Mouse (Mus musculus) heart, embryonic 14.5 days (tissue): ENCODE data around the gene Slc4a8. TPM values are rescaled to one million over a fixed set of nuclear protein-coding genes. Genes with fewer than 3 reads are reported as not detected.
A peak's percentile ranks its signal among the peaks of the same experiment; 100 is the strongest.

Experiments
- ATAC-seq: fragments of 200-750 bp; cut with Nextera tagmentation; 2 replicates; pipeline ENCODE4 v1.8.0; 2017; ENCODE audit warnings: low read depth, moderate TSS enrichment; ENCODE audit not compliant: insufficient number of reproducible peaks, insufficient read depth, low FRiP score
- H3K27ac ChIP-seq, 2 experiments: fragments of 200-500 bp in 1 of 2; fragments of 300-500 bp in 1 of 2; sonication (generic) in 1 of 2; replicated peaks in 1 of 2; 2 replicates each; pipeline ENCODE4 v1.5.1; 2012 to 2014; ENCODE audit warnings: low read depth in 2 of 2, low read length in 2 of 2, control low read depth in 1 of 2, mild to moderate bottlenecking in 1 of 2, mixed read lengths in 1 of 2; ENCODE audit not compliant: control insufficient read depth in 1 of 2, insufficient read depth in 1 of 2
- H3K27me3 ChIP-seq: fragments of 300-500 bp; sonication (generic); 2 replicates; pipeline ENCODE4 v1.6.1; 2014; ENCODE audit warnings: mild to moderate bottlenecking, low read length, control low read depth; ENCODE audit not compliant: control insufficient read depth, insufficient read depth
- H3K36me3 ChIP-seq: fragments of 300-500 bp; sonication (generic); 2 replicates; pipeline ENCODE4 v1.6.1; 2014; ENCODE audit warnings: mild to moderate bottlenecking, control low read depth, low read length, mixed read lengths; ENCODE audit not compliant: control insufficient read depth, insufficient read depth
- H3K4me1 ChIP-seq, 2 experiments: fragments of 200-500 bp in 1 of 2; fragments of 300-500 bp in 1 of 2; sonication (generic) in 1 of 2; 2 replicates each; pipeline ENCODE4 v1.6.1; 2012 to 2014; ENCODE audit warnings: low read length in 2 of 2, control low read depth in 1 of 2, mixed read lengths in 1 of 2; ENCODE audit not compliant: control insufficient read depth in 2 of 2, insufficient read depth in 2 of 2
- H3K4me2 ChIP-seq: fragments of 300-500 bp; sonication (generic); 2 replicates; pipeline ENCODE4 v1.6.1; 2014; ENCODE audit warnings: mild to moderate bottlenecking, low read length
- H3K4me3 ChIP-seq, 2 experiments: fragments of 200-500 bp in 1 of 2; fragments of 300-500 bp in 1 of 2; sonication (generic) in 1 of 2; 2 replicates each; pipeline ENCODE4 v1.5.1; 2012 to 2014; ENCODE audit warnings: low read length in 2 of 2, mild to moderate bottlenecking in 2 of 2, control low read depth in 1 of 2, low read depth in 1 of 2, moderate library complexity in 1 of 2; ENCODE audit not compliant: control insufficient read depth in 1 of 2, insufficient read depth in 1 of 2
- H3K9ac ChIP-seq: fragments of 300-500 bp; sonication (generic); 2 replicates; pipeline ENCODE4 v1.6.1; 2014; ENCODE audit warnings: mild to moderate bottlenecking, low read length
- H3K9me3 ChIP-seq: fragments of 300-500 bp; sonication (generic); 2 replicates; pipeline ENCODE4 v1.6.1; 2016; ENCODE audit warnings: low read length, control low read depth; ENCODE audit not compliant: control insufficient read depth
- WGBS: fragments of 180-500 bp; shearing (Covaris S2); extraction: QIAGEN DNeasy Blood & Tissue Kit; methylation state at CpG from one replicate; pipeline ENCODE4 v1.1.7; 2014; 5-methylcytosine and 5-hydroxymethylcytosine counted together
- polyA plus RNA-seq: library from polyadenylated mRNA; unstranded; fragments of >200 nt; fragmentation: Nextera tagmentation; extraction: Ambion mirVana; gene quantifications from 2 replicates; pipeline ENCODE4 v1.2.1, GENCODE M21; 2014

The Slc4a8 gene
- polyA plus RNA-seq, 1 experiment from 2014 or later = 0.76 TPM

DNA sequence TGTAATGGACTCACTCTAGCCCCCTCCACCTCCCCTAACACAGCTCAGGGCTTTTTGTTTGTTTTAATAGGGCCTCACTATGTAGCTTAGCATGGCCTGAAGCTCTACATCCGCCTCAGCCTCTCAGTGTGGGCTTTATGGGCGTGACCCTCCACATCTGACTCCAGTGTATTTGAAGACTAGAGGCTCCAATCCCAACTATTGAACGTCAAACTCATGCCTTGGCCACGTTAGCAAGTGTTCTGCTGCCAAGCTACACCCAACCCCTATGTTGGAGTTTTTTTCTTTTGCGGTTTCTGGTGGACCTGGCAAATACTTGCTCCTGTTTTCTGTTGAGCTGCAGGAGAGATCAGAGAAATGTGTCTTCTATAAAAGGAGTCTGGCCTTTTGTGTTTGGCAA, 8.5 kb upstream of the Slc4a8 start:
- Histone ChIP-seq H3K4me3 (no peak overlapping the region), H3K27ac (no peak overlapping the region), H3K4me1 (peaks cover 5% of the 10 kb centered on the region in 2 experiments; a peak in 2 of 4 replicates), H3K27me3 (peaks cover 19% of the 10 kb centered on the region), H3K36me3 (no peaks in the 10 kb centered on the region), H3K9me3 (no peaks in the 10 kb centered on the region), H3K9ac (no peak overlapping the region), H3K4me2 (no peak overlapping the region)
- ATAC-seq = no peak
- 68% methylated on average over 5 of the region's 5 CpGs for WGBS

GRCm38 (mm10) chr15:100754041-100754440, 7.5 kb upstream of the Slc4a8 start:
- peaks cover 5% of the 10 kb centered on the region in 2 experiments; a peak in 2 of 4 replicates for H3K4me1 ChIP-seq

DNA sequence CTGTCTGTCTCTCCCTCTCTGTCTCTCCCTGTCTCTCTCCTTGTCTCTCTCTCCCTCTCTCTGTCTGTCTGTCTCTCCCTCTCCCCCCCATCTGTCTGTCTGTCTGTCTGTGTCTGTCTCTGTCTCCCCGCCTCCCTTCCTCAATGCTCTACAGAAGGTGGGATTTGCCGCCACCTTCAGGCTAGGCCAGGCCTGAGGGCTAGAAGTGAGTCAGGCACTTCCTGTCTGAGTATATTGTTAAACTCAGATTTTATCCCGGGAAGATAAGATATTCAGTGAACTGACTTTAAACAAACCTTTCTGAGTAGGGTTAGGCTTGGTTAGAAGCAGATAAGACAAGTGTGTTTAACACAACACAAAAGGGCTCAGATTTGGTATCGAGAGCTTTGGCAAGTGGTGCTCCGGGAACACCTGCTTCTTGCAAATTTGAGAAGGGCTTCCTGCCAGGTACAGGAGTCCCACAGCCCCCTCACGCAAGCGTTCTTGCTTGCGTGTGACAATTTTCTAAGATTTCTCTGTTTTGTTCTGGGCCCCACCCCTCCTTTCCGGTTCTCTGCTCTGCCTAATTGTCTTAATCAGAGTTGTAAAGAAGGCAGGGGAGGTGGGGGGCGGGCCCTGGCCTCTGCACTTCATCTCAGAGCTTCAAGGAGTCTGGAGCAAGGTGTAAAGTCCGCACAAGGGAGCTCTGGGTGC, 6.6 kb upstream of the Slc4a8 start:
- Histone ChIP-seq H3K4me2 (peak overlapping the region; percentile 52), H3K9ac (no peak overlapping the region), H3K27me3 (peaks cover 19% of the 10 kb centered on the region), H3K27ac (no peak overlapping the region), H3K4me1 (peaks cover 5% of the 10 kb centered on the region in 2 experiments; a peak in 2 of 4 replicates), H3K9me3 (no peaks in the 10 kb centered on the region), H3K4me3 (0 out of 4 replicates have a peak overlapping the region, but pooled peaks of 1 of the 2 experiments have one; percentile 6), H3K36me3 (no peaks in the 10 kb centered on the region)
- 9% methylated on average over 11 of the region's 11 CpGs for WGBS
- no peak for ATAC-seq

More at GRCm38 (mm10) chr15:100754041-100754440, 7.5 kb upstream of the Slc4a8 start:
- H3K9me3 ChIP-seq = no peaks in the 10 kb centered on the region
- no peaks in the 10 kb centered on the region for H3K36me3 ChIP-seq
- ATAC-seq = no peak
- H3K9ac ChIP-seq = no peak overlapping the region
- WGBS = 50% methylated on average over 7 of the region's 7 CpGs
- H3K27me3 ChIP-seq = peaks cover 19% of the 10 kb centered on the region
- H3K27ac ChIP-seq = no peak overlapping the region
- no peak overlapping the region for H3K4me3 ChIP-seq
- H3K4me2 ChIP-seq = no peak overlapping the region

GRCm38 (mm10) chr15:100755498-100755859, 6.1 kb upstream of the Slc4a8 start:
- Histone ChIP-seq H3K36me3 (no peaks in the 10 kb centered on the region), H3K4me1 (peaks cover 5% of the 10 kb centered on the region in 2 experiments; a peak in 2 of 4 replicates), H3K4me3 (0 out of 4 replicates have a peak overlapping the region, but pooled peaks of 1 of the 2 experiments have one; percentile 6), H3K27me3 (peaks cover 19% of the 10 kb centered on the region), H3K9me3 (no peaks in the 10 kb centered on the region), H3K27ac (no peak overlapping the region), H3K9ac (no peak overlapping the region), H3K4me2 (peak overlapping the region; percentile 52; the same call in 1 of the 2 replicates)
- 52% methylated on average over 5 of the region's 8 CpGs for WGBS
- ATAC-seq = no peak

DNA sequence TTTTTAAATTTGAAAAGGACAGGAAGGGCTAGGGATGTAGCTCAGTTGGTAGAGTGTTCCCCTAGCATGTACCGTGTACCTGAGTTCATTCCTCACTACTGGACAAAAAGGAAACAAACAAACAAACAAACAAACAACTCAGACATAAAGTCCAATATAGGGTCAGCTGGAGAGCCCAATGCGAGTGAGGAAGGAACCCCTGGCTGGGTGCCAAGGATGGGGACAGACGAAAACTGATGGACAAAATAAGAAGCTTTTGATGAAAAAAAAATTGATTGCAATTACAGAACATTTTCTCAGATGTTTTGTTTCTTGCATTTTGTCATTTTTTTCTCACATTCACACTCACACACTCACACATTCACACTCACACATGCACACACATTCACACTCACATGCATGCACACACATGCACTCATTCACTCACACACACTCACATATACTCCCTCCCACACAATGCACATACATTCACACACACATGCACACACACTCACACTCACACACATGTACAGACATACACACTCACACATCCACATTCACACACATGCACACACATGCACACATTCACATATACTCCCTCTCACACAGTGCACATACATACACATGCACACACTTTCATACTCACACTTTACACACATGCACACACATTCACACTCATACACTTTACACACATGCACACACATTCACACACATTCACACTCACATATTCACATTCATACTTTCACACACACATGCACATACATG, 5.5 kb upstream of the Slc4a8 start:
- no peak overlapping the region for H3K9ac ChIP-seq
- peaks cover 5 to 6% of the 10 kb centered on the region in 2 experiments; a peak in 3 of 4 replicates for H3K4me1 ChIP-seq
- H3K27ac ChIP-seq = no peak overlapping the region
- H3K36me3 ChIP-seq = no peaks in the 10 kb centered on the region
- H3K9me3 ChIP-seq = no peaks in the 10 kb centered on the region
- no peak overlapping the region for H3K4me2 ChIP-seq
- H3K27me3 ChIP-seq = peaks cover 19% of the 10 kb centered on the region
- H3K4me3 ChIP-seq = no peak overlapping the region
- WGBS = 75% methylated on average over 3 of the region's 3 CpGs
- no peak for ATAC-seq

GRCm38 (mm10) chr15:100757527-100757978, 4.0 kb upstream of the Slc4a8 start:
- WGBS = 1% methylated on average over 7 of the region's 7 CpGs
- H3K27ac ChIP-seq = no peak overlapping the region
- H3K4me3 ChIP-seq = no peak overlapping the region
- H3K36me3 ChIP-seq = no peaks in the 10 kb centered on the region
- no peak overlapping the region for H3K9ac ChIP-seq
- no peak overlapping the region for H3K4me2 ChIP-seq
- peaks cover 30% of the 10 kb centered on the region for H3K27me3 ChIP-seq
- no peaks in the 10 kb centered on the region for H3K9me3 ChIP-seq
- no peak for ATAC-seq
- peaks cover 8 to 9% of the 10 kb centered on the region in 2 experiments for H3K4me1 ChIP-seq

DNA sequence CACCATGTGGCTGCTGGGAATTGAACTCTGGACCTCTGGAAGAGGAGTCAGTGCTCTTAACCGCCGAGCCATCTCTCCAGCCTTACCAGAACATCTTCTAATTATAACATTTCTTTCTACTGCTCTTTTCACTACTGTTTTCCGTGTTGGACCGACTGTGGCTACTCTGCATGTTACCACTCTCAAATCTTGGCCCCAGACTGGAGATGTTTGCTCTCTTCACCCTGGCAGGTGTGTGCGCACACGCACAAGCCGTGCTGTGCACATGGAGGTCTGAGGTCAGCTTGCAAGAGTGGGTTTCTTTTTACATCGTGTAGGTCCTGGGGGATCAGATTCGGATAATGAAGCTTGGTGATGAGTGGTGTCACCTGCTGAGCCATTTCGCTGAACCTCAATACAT, 2.3 kb upstream of the Slc4a8 start:
- Histone ChIP-seq H3K27ac (no peak overlapping the region), H3K4me2 (no peak overlapping the region), H3K27me3 (peaks cover 32% of the 10 kb centered on the region), H3K9ac (no peak overlapping the region), H3K4me1 (peaks cover 8 to 9% of the 10 kb centered on the region in 2 experiments), H3K4me3 (no peak overlapping the region), H3K9me3 (no peaks in the 10 kb centered on the region), H3K36me3 (no peaks in the 10 kb centered on the region)
- ATAC-seq = no peak
- 84% methylated on average over 10 of the region's 10 CpGs for WGBS
